Mouse (Mus musculus) Patski (cell line): ENCODE data around the gene Fmnl1. TPM values are rescaled to one million over a fixed set of nuclear protein-coding genes. Genes with fewer than 3 reads are reported as not detected.

Source experiments
- ATAC-seq: fragments of 100-300 bp; one replicate; pipeline ENCODE4 v1.8.0; 2021
- CTCF ChIA-PET: fragments of 350-600 bp; sonication (Branson Sonifier 250); formaldehyde crosslinking; loops from one replicate; lab custom pipeline; 2022; ENCODE audit warnings: inconsistent platforms; lab: Charles Lee
- POLR2A ChIA-PET: fragments of 350-600 bp; sonication (Branson Sonifier 250); formaldehyde crosslinking; loops from one replicate; lab custom pipeline; 2022; ENCODE audit warnings: antibody characterized with exemption, inconsistent platforms; lab: Charles Lee
- DNase-seq: peaks from one replicate; pipeline ENCODE4 v3.0.0-alpha.2; 2011; ENCODE audit warnings: low read depth, low spot score
- H3K27me3 ChIP-seq: fragments of 371-371 bp; one replicate; pipeline ENCODE4 v1.5.1; 2021
- CTCF ChIP-seq: fragments of 100-300 bp; IDR thresholded peaks from one replicate; pipeline ENCODE4 v1.5.1; 2021
- in situ Hi-C: fragments of 300-500 bp; cut with MboI; formaldehyde crosslinking; loops from 3 replicates; pipeline ENCODE4 v1.11.1; 2018; ENCODE audit warnings: low pct_unique_long_range_greater_than_20kb, mixed read lengths
- polyA plus RNA-seq: library from polyadenylated mRNA; unstranded; gene quantifications from one replicate; pipeline ENCODE4 v1.2.3, GENCODE M21; 2021

Gene Fmnl1
- polyA plus RNA-seq, 1 experiment from 2014 or later, result 22.4 TPM

DNA sequence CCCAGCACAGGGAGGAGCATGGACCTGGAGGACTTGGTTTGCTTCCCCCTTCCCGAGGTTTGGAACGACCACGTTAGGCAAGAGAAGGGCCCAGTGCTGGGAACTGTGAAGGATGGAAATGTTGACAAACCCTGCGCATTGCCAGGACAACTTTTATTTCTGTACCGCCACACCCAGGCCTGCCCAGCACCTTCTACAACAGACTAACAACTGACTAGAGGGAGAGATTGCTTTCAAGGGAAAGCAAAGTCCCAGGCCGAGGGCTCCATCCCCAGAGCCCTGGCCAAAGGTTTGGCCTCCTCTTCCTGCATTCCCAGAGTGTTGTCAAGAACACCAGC is 30.2 kb upstream of the Fmnl1 start:
- no peak for DNase-seq
- ChIA-PET POLR2A (interaction anchor here (0.5 to 4.5 kb wide), 6 partner anchors 8 to 260 kb away, joined by 3 to 48 read pairs (median 4); partner anchors contain the start of gene Hexim2), CTCF (interaction anchor here (1.0 to 1.7 kb wide), 2 partner anchors 18 to 38 kb away, joined by 6 read pairs; no protein-coding TSS in a partner anchor)
- ATAC-seq, result no peak
- TF ChIP-seq CTCF, result no peak
- in situ Hi-C loops, result no loop called here
- no peaks in the 10 kb centered on the region for H3K27me3 ChIP-seq

DNA sequence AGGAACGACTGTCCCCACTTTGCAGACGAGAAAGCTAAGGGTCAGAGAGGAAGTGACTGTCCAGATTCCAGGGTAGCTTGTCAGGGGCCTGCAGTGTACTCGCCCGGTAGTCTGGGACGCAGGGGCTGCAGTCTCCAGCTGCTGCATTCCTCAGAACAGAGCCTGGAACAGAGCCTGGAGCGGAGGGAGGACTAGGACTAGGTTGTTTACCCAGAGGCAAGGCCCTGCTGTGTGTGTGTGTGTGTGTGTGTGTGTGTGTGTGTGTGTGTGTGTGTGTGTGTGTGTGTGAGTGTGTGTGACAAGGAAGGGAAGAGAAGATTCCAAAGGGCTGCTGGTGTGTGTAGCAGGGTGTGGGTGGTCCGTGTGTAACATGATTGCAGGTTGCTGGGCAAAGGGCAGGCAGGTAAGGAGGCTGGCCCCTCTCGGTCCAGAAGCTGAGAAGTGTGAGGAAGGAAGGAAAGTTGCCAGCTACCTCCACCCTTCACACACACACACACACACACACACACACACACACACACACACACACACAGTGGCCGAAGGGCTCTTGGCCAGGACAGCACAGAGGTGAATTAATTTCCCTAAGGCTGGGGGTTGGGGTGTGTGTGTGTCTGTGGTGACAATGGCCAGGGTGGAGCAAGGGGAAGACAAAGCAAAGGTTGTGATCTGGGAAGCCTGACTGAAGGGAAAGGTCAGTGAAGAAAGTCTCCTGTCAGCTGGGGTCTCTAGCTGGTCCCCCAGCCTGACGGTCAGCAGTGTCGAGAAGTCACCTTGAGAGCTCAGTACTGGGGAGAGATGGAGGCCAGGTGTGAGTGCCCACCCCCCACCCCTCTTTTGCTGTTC is 29.6 kb upstream of the Fmnl1 start:
- no peak for TF ChIP-seq CTCF
- ATAC-seq (no peak), DNase-seq (no peak)
- CTCF ChIA-PET, result interaction anchor here (0.8 to 5.0 kb wide), 7 partner anchors 8 to 84 kb away, joined by 3 to 30 read pairs (median 6); partner anchors contain the start of gene Hexim1
- POLR2A ChIA-PET, result interaction anchor here (0.5 to 4.5 kb wide), 12 partner anchors 9 to 259 kb away, joined by 3 to 48 read pairs (median 5); partner anchors contain the start of genes Hexim1 and Hexim2
- in situ Hi-C loops, result no loop called here
- H3K27me3 ChIP-seq, result no peaks in the 10 kb centered on the region

DNA sequence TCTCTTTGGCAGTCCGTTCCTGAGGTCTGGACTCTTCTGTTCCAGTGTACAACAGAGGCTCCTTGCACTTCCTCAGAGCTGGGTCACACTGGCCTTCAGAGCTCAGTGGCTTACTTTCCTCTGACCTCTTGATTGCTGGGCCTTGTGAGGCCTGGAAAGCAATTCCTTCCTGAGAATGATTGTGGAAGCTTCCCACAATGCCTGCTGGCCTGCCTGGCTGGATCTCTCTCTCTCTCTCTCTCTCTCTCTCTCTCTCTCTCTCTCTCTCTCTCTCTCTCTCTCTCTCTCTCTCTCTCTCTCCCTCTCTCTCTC is 29.0 kb upstream of the Fmnl1 start:
- in situ Hi-C loops, result no loop called here
- no peak for ATAC-seq
- POLR2A ChIA-PET, result interaction anchor here (0.5 to 4.5 kb wide), 8 partner anchors 9 to 1631 kb away, joined by 3 to 48 read pairs (median 5); partner anchors contain the start of genes Hexim1 and Hexim2
- H3K27me3 ChIP-seq, result no peaks in the 10 kb centered on the region
- TF ChIP-seq CTCF, result no peak
- CTCF ChIA-PET, result interaction anchor here (0.8 to 5.0 kb wide), 7 partner anchors 8 to 84 kb away, joined by 3 to 30 read pairs (median 3); partner anchors contain the start of gene Hexim1
- no peak for DNase-seq

DNA sequence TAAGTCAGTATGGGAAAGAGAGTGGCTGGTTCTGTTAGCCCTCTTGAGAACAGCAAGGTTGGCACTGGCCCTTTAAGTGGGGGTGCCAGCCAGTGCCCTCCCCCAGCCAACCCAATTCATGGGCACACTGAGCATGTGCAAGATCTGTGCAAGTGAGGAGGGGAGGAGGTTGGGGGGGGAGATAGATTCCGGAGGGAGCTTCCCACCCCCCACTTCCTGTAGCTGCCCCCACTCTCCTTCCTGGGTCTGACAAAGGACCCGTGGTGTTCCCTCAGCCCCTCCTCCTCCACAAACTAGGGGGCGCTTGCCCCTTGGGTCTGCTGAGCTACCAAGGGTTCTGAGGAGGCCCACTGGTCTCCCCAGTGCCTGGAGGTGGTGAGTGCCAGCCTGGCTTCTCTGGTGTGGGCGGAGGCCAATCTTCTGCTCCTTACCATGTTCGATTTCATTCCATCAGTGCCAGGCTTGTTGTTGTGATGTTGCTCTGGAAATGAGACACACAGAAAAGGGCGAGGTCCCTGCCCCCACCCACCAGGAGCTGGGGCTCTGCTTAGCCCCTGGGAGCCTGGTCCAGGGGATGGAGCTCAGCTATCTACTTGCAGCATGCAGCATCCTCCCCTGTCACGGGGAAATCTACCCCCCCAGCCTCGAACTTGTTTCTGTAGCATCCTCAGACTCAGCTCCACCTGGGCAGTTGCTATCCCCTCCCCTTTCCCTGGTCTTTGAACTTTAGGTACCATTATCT is 28.3 kb upstream of the Fmnl1 start:
- DNase-seq, result no peak
- ChIA-PET CTCF (interaction anchor here (0.8 to 5.0 kb wide), 8 partner anchors 9 to 83 kb away, joined by 3 to 30 read pairs (median 4); partner anchors contain the start of gene Hexim1), POLR2A (interaction anchor here (0.5 to 4.5 kb wide), 7 partner anchors 10 to 1632 kb away, joined by 3 to 48 read pairs (median 5); partner anchors contain the start of genes Hexim1 and Hexim2)
- peak; percentile 44 for ATAC-seq
- in situ Hi-C loops, result no loop called here
- no peak for TF ChIP-seq CTCF
- H3K27me3 ChIP-seq, result no peaks in the 10 kb centered on the region

DNA sequence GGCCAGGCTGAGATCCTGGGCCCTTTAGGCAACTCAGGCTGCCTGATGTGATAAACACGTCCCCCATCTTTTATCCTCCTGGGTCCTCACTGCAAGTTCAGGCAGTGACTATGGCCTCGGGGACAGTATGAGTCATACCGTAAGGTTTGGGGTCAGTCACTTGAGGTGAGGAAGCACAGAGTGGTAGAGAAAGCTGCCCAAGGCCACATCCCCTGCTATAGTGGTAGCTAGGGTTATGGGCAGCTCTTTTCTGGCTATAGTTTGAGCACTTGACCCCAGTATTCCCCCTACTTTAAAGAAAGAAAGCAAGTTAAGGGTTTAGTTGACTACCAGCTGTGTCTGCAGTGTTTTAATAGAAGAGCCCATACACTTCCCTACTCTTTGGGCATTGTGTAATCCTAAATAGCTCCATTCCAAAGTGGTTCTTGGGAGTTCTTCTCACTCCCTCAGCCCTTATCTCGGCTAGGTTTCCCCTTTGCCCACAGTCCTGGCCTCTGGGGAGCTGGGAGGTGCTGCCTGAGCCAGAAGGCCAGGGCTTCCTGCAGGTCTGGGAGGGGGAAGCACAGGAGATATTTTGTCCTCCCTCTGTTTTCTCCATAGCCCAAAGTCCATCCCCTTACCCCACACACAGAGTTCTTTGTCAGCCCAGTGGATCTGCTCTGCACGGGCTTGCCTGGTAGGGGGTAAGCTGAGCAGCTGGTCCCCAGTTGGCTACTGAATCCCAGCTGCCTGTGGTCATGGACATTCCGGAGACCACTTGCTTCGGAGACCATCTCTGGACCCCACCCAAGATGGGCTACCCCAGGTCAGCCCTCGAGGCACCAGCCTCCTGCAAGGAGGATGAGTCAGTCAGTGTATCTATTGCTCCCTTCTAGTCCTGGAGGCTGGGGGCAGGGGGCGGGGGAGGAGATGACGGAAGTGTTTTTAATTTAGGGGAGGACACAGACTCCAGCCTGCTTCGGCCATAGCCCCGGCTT is 26.3 kb upstream of the Fmnl1 start:
- no peak for DNase-seq
- CTCF ChIA-PET, result interaction anchor here (0.7 to 5.0 kb wide), 5 partner anchors 10 to 42 kb away, joined by 4 to 30 read pairs (median 5); partner anchors contain the start of gene Hexim1

DNA sequence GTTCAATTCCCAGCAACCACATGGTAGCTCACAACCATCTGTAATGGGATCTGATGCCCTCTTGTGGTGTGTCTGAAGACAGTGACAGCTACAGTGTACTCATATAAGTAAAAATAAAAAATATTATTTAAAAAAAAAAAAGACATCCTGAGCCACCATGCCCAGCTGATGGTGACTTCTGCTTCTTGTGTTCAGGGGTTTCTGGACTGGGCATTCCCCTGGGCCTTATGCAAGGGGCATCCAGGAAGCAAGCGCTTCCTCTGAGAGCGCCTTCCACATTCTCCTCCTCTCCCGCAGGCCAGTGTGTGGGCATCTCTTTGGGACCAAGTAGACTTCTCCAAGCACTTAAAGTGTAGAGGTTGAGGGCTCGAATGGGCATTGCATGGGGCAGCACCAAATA is 24.5 kb upstream of the Fmnl1 start:
- ATAC-seq (no peak), DNase-seq (no peak)
- TF ChIP-seq CTCF, result no peak
- CTCF ChIA-PET, result interaction anchor here (1.9 kb wide), 1 partner anchor 12 kb away, joined by 6 read pairs; no protein-coding TSS in a partner anchor
- POLR2A ChIA-PET, result interaction anchor here (1.1 to 3.2 kb wide), 2 partner anchors 29 to 32 kb away, joined by 6 to 8 read pairs; no protein-coding TSS in a partner anchor
- H3K27me3 ChIP-seq, result no peaks in the 10 kb centered on the region
- in situ Hi-C loops, result no loop called here

More for the DNA sequence above, 26.3 kb upstream of the Fmnl1 start:
- in situ Hi-C loops, result no loop called here
- no peak for TF ChIP-seq CTCF
- POLR2A ChIA-PET, result interaction anchor here (1.0 to 4.5 kb wide), 3 partner anchors 12 to 27 kb away, joined by 4 to 48 read pairs (median 8); partner anchors contain the start of gene Hexim2
- ATAC-seq, result peak; percentile 28
- H3K27me3 ChIP-seq, result no peaks in the 10 kb centered on the region

DNA sequence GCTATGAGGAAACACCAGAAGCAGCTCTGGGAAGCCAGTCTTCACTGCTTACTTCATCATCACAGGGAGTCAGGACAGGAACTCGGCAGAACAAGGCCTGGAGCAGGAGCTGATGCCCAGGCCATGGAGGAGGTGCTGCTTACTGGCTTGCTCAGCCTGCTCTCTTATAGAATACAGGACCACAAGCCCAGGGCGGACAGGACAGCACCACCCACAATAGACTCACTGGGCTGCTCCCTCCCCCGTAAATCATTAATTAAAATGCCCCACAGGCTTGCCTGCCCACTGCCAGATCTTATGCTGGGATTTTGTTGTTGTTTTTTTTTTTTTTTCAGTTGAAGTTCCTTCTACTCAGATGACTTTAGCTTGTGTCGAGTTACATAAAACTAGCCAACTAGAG is 23.1 kb upstream of the Fmnl1 start:
- ATAC-seq, result no peak
- no peak for DNase-seq
- no peaks in the 10 kb centered on the region for H3K27me3 ChIP-seq
- ChIA-PET POLR2A (interaction anchor here (3.2 kb wide), 1 partner anchor 31 kb away, joined by 8 read pairs; no protein-coding TSS in a partner anchor), CTCF (interaction anchor here (1.9 kb wide), 1 partner anchor 11 kb away, joined by 6 read pairs; no protein-coding TSS in a partner anchor)
- in situ Hi-C loops, result no loop called here
- no peak for TF ChIP-seq CTCF

DNA sequence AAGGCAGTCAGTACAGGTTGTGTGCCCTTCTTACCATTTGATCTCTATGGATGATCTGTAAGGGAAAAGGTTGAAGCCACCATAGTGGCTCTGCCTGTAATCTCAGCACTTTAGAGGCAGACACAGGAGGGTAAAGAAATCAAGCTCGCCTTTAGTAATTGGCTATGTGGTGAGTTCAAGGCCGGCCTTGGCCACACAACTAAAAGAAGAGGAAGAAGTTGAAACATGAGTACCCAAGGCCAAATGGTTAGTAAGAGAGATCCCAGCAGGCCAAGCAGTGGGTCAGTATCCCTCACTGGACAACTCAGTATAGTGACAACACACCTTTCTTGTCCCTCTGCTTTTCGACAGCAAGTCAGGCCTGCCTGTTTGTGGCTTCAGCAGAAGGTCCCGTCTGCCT is 21.1 kb upstream of the Fmnl1 start:
- ChIA-PET CTCF (no interaction called here), POLR2A (no interaction called here)
- TF ChIP-seq CTCF, result no peak
- in situ Hi-C loops, result loop anchor here (10.0 kb wide), 1 partner anchor 45 kb away; the partner anchor contains the start of genes Acbd4 and Plcd3
- no peak for DNase-seq
- no peaks in the 10 kb centered on the region for H3K27me3 ChIP-seq
- no peak for ATAC-seq
